Mouse (Mus musculus) small intestine, adult 2 months (tissue): Measurements from ENCODE around the gene Nppa.

Source experiments
- CTCF ChIP-seq: fragments of 200-500 bp; IDR thresholded peaks from 2 replicates; pipeline ENCODE4 v1.5.1; 2012; ENCODE audit warnings: low read depth, mild to moderate bottlenecking, control low read depth, inconsistent platforms, low read length, moderate library complexity, mixed read lengths; ENCODE audit not compliant: insufficient replicate concordance, insufficient read length; ENCODE audit errors: extremely low read depth
- POLR2A ChIP-seq: fragments of 200-500 bp; IDR thresholded peaks from 2 replicates; pipeline ENCODE4 v1.6.1; 2012; ENCODE audit warnings: low read depth, mild to moderate bottlenecking, control low read depth, inconsistent platforms, low read length, moderate library complexity

DNA sequence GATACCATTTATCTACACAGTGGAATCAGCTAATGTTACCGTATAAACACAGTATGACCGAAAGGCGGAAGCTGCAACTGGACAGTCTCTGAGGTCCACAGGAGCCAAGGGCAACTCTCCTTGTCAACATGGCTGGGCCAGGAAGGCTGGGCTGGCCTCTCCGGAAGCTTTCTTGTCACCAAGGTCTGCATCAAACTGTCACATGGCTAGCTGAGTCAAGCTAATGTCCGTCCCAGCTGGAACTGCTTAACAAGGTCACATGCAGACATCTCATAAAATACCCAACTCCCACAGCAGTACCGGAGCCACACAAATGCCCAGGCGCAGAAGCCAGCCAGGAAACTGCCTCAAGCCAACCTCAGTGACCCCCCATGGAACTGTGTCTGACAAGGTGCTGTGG, 3.8 kb downstream of the Nppa start:
- no peak for TF ChIP-seq CTCF
- no peak for TF ChIP-seq POLR2A
